Mouse (Mus musculus) urinary bladder, postnatal 25 days (tissue): ENCODE measurements around the gene Megf11.
A peak's percentile ranks its signal among the peaks of the same experiment; 100 is the strongest.

ENCODE experiments used
- DNase-seq: peaks from one replicate; pipeline ENCODE4 v3.0.0; 2022; ENCODE audit warnings: low spot score

The Megf11 gene

GRCm38 (mm10) chr9:64385511-64386465 lies at the start of gene Megf11:
TSS of gene Megf11 (plus strand) at chr9:64385626.
- DNase-seq: peak; percentile 14

- DNase-seq: no peak
Measured at GRCm38 (mm10) chr9:64335825-64336224, 49.6 kb upstream of the Megf11 start.

- no peak for DNase-seq
Measured at GRCm38 (mm10) chr9:64339361-64339760, 46.1 kb upstream of the Megf11 start.

- peak; percentile 69 for DNase-seq
Measured at GRCm38 (mm10) chr9:64340351-64341253, 44.8 kb upstream of the Megf11 start.

- no peak for DNase-seq
Measured at GRCm38 (mm10) chr9:64341254-64341566, 44.2 kb upstream of the Megf11 start, which contains the start of gene Dis3l. TSS of gene Dis3l (minus strand) at chr9:64341288.

GRCm38 (mm10) chr9:64341671-64342070 lies 43.8 kb upstream of the Megf11 start:
- DNase-seq: no peak

- DNase-seq: no peak
Measured at GRCm38 (mm10) chr9:64343656-64344055, 41.8 kb upstream of the Megf11 start.

GRCm38 (mm10) chr9:64345931-64346330 lies 39.5 kb upstream of the Megf11 start:
- no peak for DNase-seq

GRCm38 (mm10) chr9:64347377-64347776 lies 38.0 kb upstream of the Megf11 start:
- DNase-seq: no peak

- no peak for DNase-seq
Measured at GRCm38 (mm10) chr9:64349490-64349889, 35.9 kb upstream of the Megf11 start.

- DNase-seq: no peak
Measured at GRCm38 (mm10) chr9:64351191-64351590, 34.2 kb upstream of the Megf11 start.

- no peak for DNase-seq
Measured at GRCm38 (mm10) chr9:64355627-64356026, 29.8 kb upstream of the Megf11 start.

GRCm38 (mm10) chr9:64361231-64361950 lies 24.0 kb upstream of the Megf11 start:
- DNase-seq: no peak

- DNase-seq: no peak
Measured at GRCm38 (mm10) chr9:64369871-64370270, 15.6 kb upstream of the Megf11 start.

- no peak for DNase-seq
Measured at GRCm38 (mm10) chr9:64371305-64371819, 14.1 kb upstream of the Megf11 start.

GRCm38 (mm10) chr9:64376380-64376779 lies 9.0 kb upstream of the Megf11 start:
- DNase-seq: no peak

- DNase-seq: no peak
Measured at GRCm38 (mm10) chr9:64383021-64383788, 2.2 kb upstream of the Megf11 start.

GRCm38 (mm10) chr9:64386466-64387211 lies 1.2 kb downstream of the Megf11 start:
- DNase-seq: no peak

- DNase-seq: no peak
Measured at GRCm38 (mm10) chr9:64389576-64390292, 4.3 kb downstream of the Megf11 start.
